ENCODE assay signal across 21 mouse cellular contexts in the genomic region with DNA sequence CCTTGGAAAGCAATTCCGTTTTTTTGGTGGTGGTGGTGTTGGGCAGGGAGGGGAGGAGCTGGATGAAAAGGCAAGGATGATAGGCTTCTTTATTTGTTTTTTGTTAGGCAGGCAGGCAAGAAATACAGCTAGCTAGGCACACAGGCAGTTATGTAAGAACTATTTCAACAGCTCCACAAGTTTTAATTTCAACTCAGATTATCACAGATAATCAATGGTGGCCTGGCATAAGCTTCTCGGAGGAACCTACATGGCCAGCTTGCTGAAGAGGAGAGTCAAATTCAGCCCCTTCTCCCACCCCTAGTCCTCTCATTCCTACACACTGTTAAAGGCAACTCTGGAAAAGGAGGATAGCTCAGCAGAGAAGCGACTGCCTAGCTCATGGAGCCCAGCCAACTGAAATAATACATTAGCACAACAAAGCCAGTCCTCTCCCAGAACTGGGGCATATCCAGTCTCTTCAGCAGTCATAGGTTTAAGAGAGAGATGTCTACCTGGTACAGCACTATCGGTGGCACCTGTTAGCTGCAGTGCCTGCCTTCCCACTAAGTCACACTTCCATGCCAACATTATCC. TPM values are rescaled to one million over a fixed set of nuclear protein-coding genes. Genes with fewer than 3 reads are reported as not detected.
DNase-seq lines count a peak whose midpoint lies in the region; ATAC-seq and TF ChIP-seq lines count a peak whose summit lies in the region.
"Had no signal": no experiment of that assay in that cellular context is flagged by ENCODE, and none has a peak within 500 bp of the region (broad histone marks: within the 10 kb centered on the region; RNA-seq: fewer than 3 reads in every experiment).

No protein-coding gene starts in this region.

- H3K4me3 ChIP-seq in cerebellum, adult 2 months (replicated peaks; ENCODE audit: insufficient read depth, low read depth, low read length) = no peak overlapping the region
- no peak overlapping the region for H3K4me3 ChIP-seq in kidney, embryonic 15.5 days (replicated peaks)
- H3K4me3 ChIP-seq in midbrain, embryonic 14.5 days (replicated peaks; ENCODE audit: low read depth, low read length) = no peak overlapping the region
- no peak overlapping the region for H3K4me3 ChIP-seq in midbrain, embryonic 13.5 days (replicated peaks)
- no peak overlapping the region for H3K4me3 ChIP-seq in brown adipose tissue, adult 24 weeks (ENCODE audit: insufficient read depth, low read depth, low read length)
- H3K4me3 ChIP-seq: embryonic facial prominence, embryonic 10.5 days; forebrain, embryonic 13.5 days; liver, embryonic 15.5 days; megakaryocyte, embryonic 14.5 days; neural tube, embryonic 13.5 days had no signal

- no peak for TF ChIP-seq POLR2A in cerebellum, adult 2 months (IDR thresholded peaks at IDR 0.05; ENCODE audit: borderline replicate concordance, insufficient read depth, low read length)

- H3K27me3 ChIP-seq in cerebellum, adult 2 months (ENCODE audit: control insufficient read depth, insufficient read depth, low read length) = no peaks in the 10 kb centered on the region
- H3K27me3 ChIP-seq in kidney, embryonic 15.5 days = no peaks in the 10 kb centered on the region
- H3K27me3 ChIP-seq in midbrain, embryonic 14.5 days (ENCODE audit: control insufficient read depth, insufficient read depth, low read length) = no peaks in the 10 kb centered on the region
- no peaks in the 10 kb centered on the region for H3K27me3 ChIP-seq in midbrain, embryonic 13.5 days
- H3K27me3 ChIP-seq: forebrain, embryonic 13.5 days; liver, embryonic 15.5 days; megakaryocyte, embryonic 14.5 days; neural tube, embryonic 13.5 days had no signal

- TF ChIP-seq CTCF in cerebellum, adult 2 months (IDR thresholded peaks at IDR 0.05; ENCODE audit: borderline replicate concordance, insufficient read depth, low read depth, low read length) = no peak

- H3K27ac ChIP-seq in cerebellum, adult 2 months (ENCODE audit: insufficient read depth, low read length) = 0 out of 2 replicates have a peak overlapping the region, but pooled peaks have one; percentile 56
- no peak overlapping the region for H3K27ac ChIP-seq in kidney, embryonic 15.5 days
- H3K27ac ChIP-seq in midbrain, embryonic 14.5 days (replicated peaks; ENCODE audit: low read depth, low read length) = no peak overlapping the region
- no peak overlapping the region for H3K27ac ChIP-seq in midbrain, embryonic 13.5 days
- 0 out of 2 replicates have a peak overlapping the region, but pooled peaks have one; percentile 29 for H3K27ac ChIP-seq in brown adipose tissue, adult 24 weeks (replicated peaks; ENCODE audit: low read depth, low read length)
- H3K27ac ChIP-seq: embryonic facial prominence, embryonic 10.5 days; forebrain, embryonic 13.5 days; liver, embryonic 15.5 days; neural tube, embryonic 13.5 days had no signal

- no peak for ATAC-seq in kidney, embryonic 15.5 days (replicated peaks; ENCODE audit: low FRiP score)
- no peak for ATAC-seq in midbrain, embryonic 14.5 days (ENCODE audit: low FRiP score, low TSS enrichment)
- no peak for ATAC-seq in midbrain, embryonic 13.5 days
- ATAC-seq: forebrain, embryonic 13.5 days; hindbrain, embryonic 16.5 days had no signal

- H3K4me2 ChIP-seq in kidney, embryonic 15.5 days = no peak overlapping the region
- H3K4me2 ChIP-seq in midbrain, embryonic 14.5 days (ENCODE audit: low read length) = no peak overlapping the region
- H3K4me2 ChIP-seq in midbrain, embryonic 13.5 days (replicated peaks) = no peak overlapping the region
- H3K4me2 ChIP-seq: forebrain, embryonic 13.5 days; liver, embryonic 15.5 days; neural tube, embryonic 13.5 days had no signal

- no peaks in the 10 kb centered on the region for H3K9me3 ChIP-seq in kidney, embryonic 15.5 days (replicated peaks)
- H3K9me3 ChIP-seq in midbrain, embryonic 14.5 days (ENCODE audit: control insufficient read depth, low read length) = no peaks in the 10 kb centered on the region
- H3K9me3 ChIP-seq in midbrain, embryonic 13.5 days = no peaks in the 10 kb centered on the region
- H3K9me3 ChIP-seq: embryonic facial prominence, embryonic 10.5 days; forebrain, embryonic 13.5 days; liver, embryonic 15.5 days; megakaryocyte, embryonic 14.5 days; neural tube, embryonic 13.5 days had no signal

- WGBS in cerebellum, adult 2 months = 45% methylated on average over 4 of the region's 4 CpGs
- 78% methylated on average over 4 of the region's 4 CpGs for WGBS in kidney, embryonic 15.5 days
- WGBS in midbrain, embryonic 14.5 days = 82% methylated on average over 4 of the region's 4 CpGs
- WGBS in midbrain, embryonic 13.5 days = 83% methylated on average over 4 of the region's 4 CpGs

- H3K36me3 ChIP-seq in kidney, embryonic 15.5 days = peaks cover 19% of the 10 kb centered on the region; the same call in 1 of the 2 replicates
- 0 out of 2 replicates have a peak, but pooled peaks cover 4% of the 10 kb centered on the region for H3K36me3 ChIP-seq in midbrain, embryonic 14.5 days (ENCODE audit: control insufficient read depth, insufficient read depth, low read length)
- peaks cover 18% of the 10 kb centered on the region; the same call in 1 of the 2 replicates for H3K36me3 ChIP-seq in midbrain, embryonic 13.5 days

- H3K4me1 ChIP-seq in cerebellum, adult 2 months (ENCODE audit: control insufficient read depth, insufficient read depth, low read length) = peaks cover 21% of the 10 kb centered on the region
- peaks cover 12% of the 10 kb centered on the region for H3K4me1 ChIP-seq in kidney, embryonic 15.5 days
- peaks cover 5% of the 10 kb centered on the region for H3K4me1 ChIP-seq in midbrain, embryonic 14.5 days (ENCODE audit: control insufficient read depth, insufficient read depth, low read length)
- peaks cover 15% of the 10 kb centered on the region for H3K4me1 ChIP-seq in midbrain, embryonic 13.5 days (replicated peaks)
- H3K4me1 ChIP-seq in brown adipose tissue, adult 24 weeks (ENCODE audit: control insufficient read depth, insufficient read depth, insufficient read length, low read length) = peaks cover 24% of the 10 kb centered on the region

- no peak overlapping the region for H3K9ac ChIP-seq in kidney, embryonic 15.5 days
- no peak overlapping the region for H3K9ac ChIP-seq in midbrain, embryonic 14.5 days (replicated peaks; ENCODE audit: low read length)
- H3K9ac ChIP-seq in midbrain, embryonic 13.5 days (replicated peaks) = no peak overlapping the region
- H3K9ac ChIP-seq: forebrain, embryonic 13.5 days; liver, embryonic 15.5 days; neural tube, embryonic 13.5 days had no signal

- peak in 1 of 2 experiments; percentile 31 for DNase-seq in cerebellum, adult 2 months
- DNase-seq in cerebellum, adult 8-10 months = no peak
- peak; percentile 30 to 31 for DNase-seq in kidney, postnatal 36 days
- peak; percentile 23 for DNase-seq in midbrain, embryonic 14.5 days
- DNase-seq in lung, adult 18-20 months = no peak
- DNase-seq: adrenal gland, postnatal 25 days; heart, adult 11 months; heart, postnatal 4 days; kidney, adult 8-10 months; left cerebral cortex, postnatal 4 days; lung, postnatal 14 days; thymus, postnatal 36 days had no signal

RNA-seq across cellular contexts. Expression of a gene that starts 7.5 kb away (rescaled TPM):
- polyA plus RNA-seq in cerebellum, adult 2 months (2012; rRNA removed) = 408 and 418 TPM in 2 replicates
- 212 and 224 TPM in 2 replicates for polyA plus RNA-seq in kidney, embryonic 15.5 days (2015; fragmentation: Nextera tagmentation; extraction: Ambion mirVana)
- 328 and 378 TPM in 2 replicates for polyA plus RNA-seq in midbrain, embryonic 14.5 days (2014; fragmentation: Nextera tagmentation; extraction: Ambion mirVana)
- 271 and 287 TPM in 2 replicates for polyA plus RNA-seq in midbrain, embryonic 13.5 days (2015; fragmentation: Nextera tagmentation; extraction: Ambion mirVana)
- polyA plus RNA-seq in brown adipose tissue, adult 24 weeks (2012; ENCODE audit: insufficient read depth, insufficient read length, missing spikeins) = 202 and 234 TPM in 2 replicates

RNA-seq across cellular contexts. Expression of a gene that starts 46.7 kb away (rescaled TPM):
- polyA plus RNA-seq in cerebellum, adult 2 months (2012; rRNA removed) = 151 and 167 TPM in 2 replicates
- polyA plus RNA-seq in kidney, embryonic 15.5 days (2015; fragmentation: Nextera tagmentation; extraction: Ambion mirVana) = 403 and 425 TPM in 2 replicates
- polyA plus RNA-seq in midbrain, embryonic 14.5 days (2014; fragmentation: Nextera tagmentation; extraction: Ambion mirVana) = 251 and 290 TPM in 2 replicates
- polyA plus RNA-seq in midbrain, embryonic 13.5 days (2015; fragmentation: Nextera tagmentation; extraction: Ambion mirVana) = 257 TPM in 2 replicates
- 42.2 and 50.8 TPM in 2 replicates for polyA plus RNA-seq in brown adipose tissue, adult 24 weeks (2012; ENCODE audit: insufficient read depth, insufficient read length, missing spikeins)

RNA-seq across cellular contexts. Expression of a gene that starts 56.1 kb away (rescaled TPM):
- polyA plus RNA-seq in cerebellum, adult 2 months (2012; rRNA removed) = 37.1 and 38.2 TPM in 2 replicates
- 25.8 and 28.0 TPM in 2 replicates for polyA plus RNA-seq in kidney, embryonic 15.5 days (2015; fragmentation: Nextera tagmentation; extraction: Ambion mirVana)
- polyA plus RNA-seq in midbrain, embryonic 14.5 days (2014; fragmentation: Nextera tagmentation; extraction: Ambion mirVana) = 27.6 and 30.7 TPM in 2 replicates
- polyA plus RNA-seq in midbrain, embryonic 13.5 days (2015; fragmentation: Nextera tagmentation; extraction: Ambion mirVana) = 21.0 and 25.5 TPM in 2 replicates
- 2.3 and 2.8 TPM in 2 replicates for polyA plus RNA-seq in brown adipose tissue, adult 24 weeks (2012; ENCODE audit: insufficient read depth, insufficient read length, missing spikeins)

Comparison
In these comparisons a context has a peak if more than half of its experiments do, and no peak if none do; other contexts are left out.
1. DNase-seq: peak in kidney, postnatal 36 days (2 of 2) and midbrain, embryonic 14.5 days (single experiment); none in cerebellum, adult 8-10 months (single experiment) and lung, adult 18-20 months (0 of 2).
2. H3K27ac ChIP-seq: peak in cerebellum, adult 2 months (single experiment) and brown adipose tissue, adult 24 weeks (single experiment); none in kidney, embryonic 15.5 days (single experiment), midbrain, embryonic 14.5 days (single experiment) and midbrain, embryonic 13.5 days (single experiment).